11 mouse cellular contexts compared by ENCODE assay signal in the genomic region with DNA sequence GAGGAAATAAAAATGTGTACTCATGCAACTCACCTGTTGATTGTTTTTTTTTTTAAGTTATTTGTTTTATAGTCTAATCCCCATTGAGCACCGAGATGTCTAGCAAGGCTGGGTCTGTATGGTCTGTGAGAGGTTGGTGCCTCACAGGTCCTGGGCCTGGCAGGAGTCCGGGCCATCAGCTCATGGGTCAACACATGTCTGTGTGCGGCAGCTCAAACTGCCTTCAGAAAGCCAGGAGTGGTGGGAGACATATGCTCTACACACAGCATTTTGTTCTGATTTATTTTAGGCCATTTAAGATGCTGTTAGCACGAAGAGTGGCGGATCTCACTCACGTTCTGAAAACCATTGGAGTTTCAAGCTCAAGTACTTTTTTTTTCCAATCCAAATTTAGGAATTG.
DNase-seq lines count a peak whose midpoint lies in the region; ATAC-seq and TF ChIP-seq lines count a peak whose summit lies in the region.
"Had no signal": no experiment of that assay in that cellular context is flagged by ENCODE, and none has a peak within 500 bp of the region (broad histone marks: within the 10 kb centered on the region; RNA-seq: fewer than 3 reads in every experiment).

No protein-coding gene starts in this region.

- H3K9ac ChIP-seq in hindbrain, embryonic 15.5 days, result no peak overlapping the region
- H3K9ac ChIP-seq in hindbrain, embryonic 12.5 days, result no peak overlapping the region
- H3K9ac ChIP-seq: embryonic facial prominence, embryonic 12.5 days; limb, embryonic 12.5 days had no signal

- H3K27ac ChIP-seq in hindbrain, embryonic 15.5 days (replicated peaks), result peak overlapping the region; percentile 57; the same call in 1 of the 2 replicates
- H3K27ac ChIP-seq in hindbrain, embryonic 12.5 days, result no peak overlapping the region
- peak overlapping the region; percentile 27; the same call in 1 of the 2 replicates for H3K27ac ChIP-seq in cortical plate, adult 2 months (ENCODE audit: insufficient read depth, low read length)
- H3K27ac ChIP-seq: embryonic facial prominence, embryonic 12.5 days; limb, embryonic 12.5 days had no signal

- peak overlapping the region; percentile 7; the same call in 1 of the 2 replicates for H3K4me2 ChIP-seq in hindbrain, embryonic 15.5 days
- H3K4me2 ChIP-seq in hindbrain, embryonic 12.5 days (replicated peaks), result no peak overlapping the region
- H3K4me2 ChIP-seq: embryonic facial prominence, embryonic 12.5 days; limb, embryonic 12.5 days had no signal

- peak; percentile 13 for DNase-seq in urinary bladder, adult 2 months (ENCODE audit: low spot score)
- no peak for DNase-seq in urinary bladder, adult 18-20 months (ENCODE audit: low spot score in 2 of 2)
- DNase-seq in embryo, embryonic 10 days (ENCODE audit: low spot score), result no peak
- DNase-seq in adrenal gland, postnatal 14 days, result no peak
- DNase-seq: adrenal gland, postnatal 10 days; right cerebral cortex, postnatal 14 days had no signal

- peaks cover 61% of the 10 kb centered on the region for H3K4me1 ChIP-seq in hindbrain, embryonic 15.5 days (replicated peaks)
- H3K4me1 ChIP-seq in hindbrain, embryonic 12.5 days, result peaks cover 45% of the 10 kb centered on the region
- H3K4me1 ChIP-seq in cortical plate, adult 2 months (ENCODE audit: control insufficient read depth, insufficient read depth, low read length), result peaks cover 6% of the 10 kb centered on the region; the same call in 1 of the 2 replicates

- no peak for ATAC-seq in hindbrain, embryonic 15.5 days (ENCODE audit: low FRiP score, low read depth)
- no peak for ATAC-seq in hindbrain, embryonic 12.5 days (ENCODE audit: low FRiP score)

- H3K9me3 ChIP-seq in hindbrain, embryonic 15.5 days, result no peaks in the 10 kb centered on the region
- no peaks in the 10 kb centered on the region for H3K9me3 ChIP-seq in hindbrain, embryonic 12.5 days (replicated peaks)
- H3K9me3 ChIP-seq: embryonic facial prominence, embryonic 12.5 days; limb, embryonic 12.5 days had no signal

- no peak for TF ChIP-seq CTCF in cortical plate, adult 2 months (IDR thresholded peaks at IDR 0.05; ENCODE audit: extremely low read depth, insufficient read depth, low read length)

- TF ChIP-seq POLR2A in cortical plate, adult 2 months (IDR thresholded peaks at IDR 0.05; ENCODE audit: extremely low read depth, insufficient read depth, low read length), result no peak

- H3K27me3 ChIP-seq in hindbrain, embryonic 15.5 days, result peaks cover 28% of the 10 kb centered on the region
- H3K27me3 ChIP-seq in hindbrain, embryonic 12.5 days, result peaks cover 89% of the 10 kb centered on the region

- no peak overlapping the region for H3K4me3 ChIP-seq in hindbrain, embryonic 15.5 days
- H3K4me3 ChIP-seq in hindbrain, embryonic 12.5 days, result no peak overlapping the region
- no peak overlapping the region for H3K4me3 ChIP-seq in cortical plate, adult 2 months (ENCODE audit: insufficient read depth, low read length)
- H3K4me3 ChIP-seq: embryonic facial prominence, embryonic 12.5 days; limb, embryonic 12.5 days had no signal

- no peaks in the 10 kb centered on the region for H3K36me3 ChIP-seq in hindbrain, embryonic 15.5 days
- no peaks in the 10 kb centered on the region for H3K36me3 ChIP-seq in hindbrain, embryonic 12.5 days
- H3K36me3 ChIP-seq: embryonic facial prominence, embryonic 12.5 days had no signal

- WGBS in hindbrain, embryonic 15.5 days, result 68% methylated on average over 6 of the region's 6 CpGs
- 83% methylated on average over 6 of the region's 6 CpGs for WGBS in hindbrain, embryonic 12.5 days
